Mouse (Mus musculus): ENCODE results near the gene Ankdd1a. TPM values are rescaled to one million over a fixed set of nuclear protein-coding genes. Genes with fewer than 3 reads are reported as not detected.

The Ankdd1a gene
- not detected for polyA plus RNA-seq (2014; fragmentation: Illumina TruSeq; extraction: RNeasy Lipid Tissue Mini Kit (QIAGEN cat#74804); ENCODE audit: low read depth, low replicate concordance)

GRCm38 (mm10) chr9:65519807-65520504, at the start of gene Ankdd1a:
Gene Ankdd1a, minus strand, starts transcription at chr9:65520193.

DNA sequence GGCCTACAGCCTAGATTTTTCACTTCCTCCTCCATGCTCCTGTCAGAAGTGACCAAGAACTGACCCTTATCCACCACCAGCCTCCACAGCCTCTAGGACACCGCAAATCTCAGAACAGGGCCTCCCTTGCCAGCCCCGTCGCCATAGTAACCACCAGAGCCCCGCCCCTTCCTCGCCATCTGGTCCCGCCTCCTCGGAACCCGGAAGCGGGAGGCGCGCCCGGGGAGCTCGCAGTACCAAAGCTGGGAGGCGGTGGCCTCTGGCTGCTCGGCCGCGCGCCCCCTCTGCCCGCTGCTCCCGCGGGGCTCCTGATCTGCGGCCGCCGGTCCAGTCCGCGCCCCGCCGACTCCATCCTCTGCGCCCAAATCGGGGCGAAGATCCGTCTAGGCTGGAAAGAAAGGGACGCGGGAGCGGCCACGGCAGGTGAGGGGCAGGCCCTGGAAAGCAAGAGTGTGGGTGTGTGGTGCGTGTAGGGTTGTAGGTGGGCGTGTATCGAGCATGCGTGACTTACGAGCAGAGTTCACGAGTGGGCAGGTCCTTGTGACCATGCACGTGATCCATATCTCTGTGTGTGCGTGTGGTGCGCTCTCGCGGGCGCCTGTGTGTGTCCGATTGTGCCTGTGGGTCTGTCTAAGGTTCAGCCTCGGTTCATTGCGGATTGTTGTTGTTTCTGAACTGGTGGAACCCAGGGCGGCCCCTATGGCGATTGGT, 59.1 kb downstream of the Ankdd1a start, which contains the start of gene Spg21:
Gene Spg21 (plus strand): TSS at position 216 of the 711 bp plus-strand sequence.

Other genes with a start within 250 kb of the Ankdd1a start
- 90.6 TPM for gene Clpx, start 225.9 kb downstream of the Ankdd1a start, polyA plus RNA-seq (2014; fragmentation: Illumina TruSeq; extraction: RNeasy Lipid Tissue Mini Kit (QIAGEN cat#74804); ENCODE audit: low read depth, low replicate concordance)
- gene Pdcd7, start 174.1 kb downstream of the Ankdd1a start, polyA plus RNA-seq (2014; fragmentation: Illumina TruSeq; extraction: RNeasy Lipid Tissue Mini Kit (QIAGEN cat#74804); ENCODE audit: low read depth, low replicate concordance): 12.3 TPM
- not detected for gene Ubap1l, start 159.2 kb downstream of the Ankdd1a start, polyA plus RNA-seq (2014; fragmentation: Illumina TruSeq; extraction: RNeasy Lipid Tissue Mini Kit (QIAGEN cat#74804); ENCODE audit: low read depth, low replicate concordance)
- 3.0 TPM for gene Kbtbd13, start 128.5 kb downstream of the Ankdd1a start, polyA plus RNA-seq (2014; fragmentation: Illumina TruSeq; extraction: RNeasy Lipid Tissue Mini Kit (QIAGEN cat#74804); ENCODE audit: low read depth, low replicate concordance)
- gene Rasl12, start 121.7 kb downstream of the Ankdd1a start, polyA plus RNA-seq (2014; fragmentation: Illumina TruSeq; extraction: RNeasy Lipid Tissue Mini Kit (QIAGEN cat#74804); ENCODE audit: low read depth, low replicate concordance): 14.5 TPM
- gene Slc51b, start 97.2 kb downstream of the Ankdd1a start, polyA plus RNA-seq (2014; fragmentation: Illumina TruSeq; extraction: RNeasy Lipid Tissue Mini Kit (QIAGEN cat#74804); ENCODE audit: low read depth, low replicate concordance): not detected
- 10.2 TPM for gene Mtfmt, start 84.4 kb downstream of the Ankdd1a start, polyA plus RNA-seq (2014; fragmentation: Illumina TruSeq; extraction: RNeasy Lipid Tissue Mini Kit (QIAGEN cat#74804); ENCODE audit: low read depth, low replicate concordance)
- 15.1 TPM for gene Spg21, start 59.2 kb downstream of the Ankdd1a start, polyA plus RNA-seq (2014; fragmentation: Illumina TruSeq; extraction: RNeasy Lipid Tissue Mini Kit (QIAGEN cat#74804); ENCODE audit: low read depth, low replicate concordance)
- gene Plekho2, start 59.8 kb upstream of the Ankdd1a start, polyA plus RNA-seq (2014; fragmentation: Illumina TruSeq; extraction: RNeasy Lipid Tissue Mini Kit (QIAGEN cat#74804); ENCODE audit: low read depth, low replicate concordance): 11.4 TPM
- not detected for gene Pif1, start 67.0 kb upstream of the Ankdd1a start, polyA plus RNA-seq (2014; fragmentation: Illumina TruSeq; extraction: RNeasy Lipid Tissue Mini Kit (QIAGEN cat#74804); ENCODE audit: low read depth, low replicate concordance)
- 44.9 TPM for gene Rbpms2, start 109.5 kb upstream of the Ankdd1a start, polyA plus RNA-seq (2014; fragmentation: Illumina TruSeq; extraction: RNeasy Lipid Tissue Mini Kit (QIAGEN cat#74804); ENCODE audit: low read depth, low replicate concordance)
- gene Oaz2, start 147.8 kb upstream of the Ankdd1a start, polyA plus RNA-seq (2014; fragmentation: Illumina TruSeq; extraction: RNeasy Lipid Tissue Mini Kit (QIAGEN cat#74804); ENCODE audit: low read depth, low replicate concordance): 187 TPM

Measured in heart, adult 10 weeks (tissue).